Mouse (Mus musculus) liver, embryonic 14.5 days (tissue): Measurements from ENCODE around the gene Inpp4a.

Experiments
- CTCF ChIP-seq: IDR thresholded peaks from 2 replicates; pipeline ENCODE4 v1.5.1; 2016; ENCODE audit warnings: antibody characterized with exemption, low read depth, control low read depth
- EP300 ChIP-seq: IDR thresholded peaks from 2 replicates; pipeline ENCODE4 v1.6.1; 2016; ENCODE audit warnings: antibody characterized with exemption, low read depth

GRCm38 (mm10) chr1:37415394-37415793 lies 115.7 kb downstream of the Inpp4a start:
- no peak for TF ChIP-seq CTCF
- TF ChIP-seq EP300: no peak
